Mouse (Mus musculus) liver, embryonic 14.5 days (tissue): Measurements from ENCODE around the gene Polr3h.

ENCODE experiments used
- CTCF ChIP-seq: IDR thresholded peaks from 2 replicates; pipeline ENCODE4 v1.5.1; 2016; ENCODE audit warnings: antibody characterized with exemption, low read depth, control low read depth
- EP300 ChIP-seq: IDR thresholded peaks from 2 replicates; pipeline ENCODE4 v1.6.1; 2016; ENCODE audit warnings: antibody characterized with exemption, low read depth

DNA sequence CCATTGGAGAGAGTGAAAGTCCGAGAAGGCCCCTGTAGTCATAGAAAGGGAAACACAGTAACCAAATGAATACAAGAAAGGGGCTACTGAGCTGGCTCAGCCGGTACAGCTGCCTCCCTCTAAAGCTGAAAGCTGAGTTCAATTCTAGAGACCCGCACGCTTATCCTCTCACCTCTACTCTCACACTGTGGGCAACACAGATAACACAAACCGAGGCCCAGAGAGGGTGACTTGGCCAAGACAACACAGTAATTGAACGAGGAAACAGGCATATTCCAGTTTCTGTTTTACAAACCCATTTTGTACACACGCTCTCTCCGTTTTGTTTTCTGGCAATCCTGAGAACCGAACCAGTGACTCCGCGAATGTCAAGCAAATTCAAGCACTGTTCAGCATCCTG is 1.1 kb downstream of the Polr3h start:
- TF ChIP-seq CTCF (no peak), EP300 (no peak; the same call in 1 of the 2 replicates)
